Mouse (Mus musculus): Measurements from ENCODE around the gene Hoxd10.
A peak's percentile ranks its signal among the peaks of the same experiment; 100 is the strongest.

Gene Hoxd10

DNA sequence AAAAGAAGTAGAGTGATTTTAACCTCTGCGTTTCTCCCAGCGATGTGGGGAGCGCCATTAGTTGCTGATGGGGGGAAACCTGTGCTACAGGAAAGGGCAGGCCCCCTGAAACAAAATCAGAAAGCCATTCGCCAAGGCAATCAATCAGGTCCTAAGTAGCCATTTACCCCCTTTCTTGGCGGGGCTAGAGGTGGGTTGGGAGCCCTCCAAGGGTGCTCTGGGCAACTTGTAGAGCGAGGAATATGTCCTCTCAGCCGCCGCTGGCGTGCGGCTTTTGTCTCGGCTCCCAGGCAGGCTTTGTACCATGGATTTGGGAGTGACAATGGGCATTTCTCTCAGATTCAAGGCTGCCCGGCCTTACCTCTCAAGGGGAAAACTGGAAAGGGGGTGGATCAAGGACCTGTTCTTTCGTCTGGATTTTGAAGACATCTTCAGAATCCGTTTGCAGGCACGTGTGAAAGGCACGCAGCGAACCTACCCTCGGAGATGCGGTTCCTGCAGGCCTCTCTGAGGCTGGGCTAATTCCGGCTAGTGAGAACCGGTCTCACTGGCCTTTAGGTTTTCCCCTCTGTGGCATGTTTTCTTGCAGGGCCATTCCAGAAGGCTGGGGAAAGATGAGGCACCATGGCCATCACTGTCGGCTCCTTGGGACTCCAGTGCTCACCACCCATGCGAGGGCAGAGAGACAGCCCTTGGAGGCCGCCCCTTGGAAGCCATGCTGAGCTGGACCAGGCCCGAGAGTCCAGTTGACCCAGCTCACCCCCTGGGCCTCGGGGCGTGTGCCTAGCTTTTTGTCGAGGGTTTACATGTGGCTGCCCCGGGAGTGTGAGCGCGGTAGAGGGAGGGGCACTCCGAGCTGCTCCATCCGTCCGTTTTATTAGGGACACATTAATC, 5.0 kb downstream of the Hoxd10 start:
- no peak for DNase-seq

DNA sequence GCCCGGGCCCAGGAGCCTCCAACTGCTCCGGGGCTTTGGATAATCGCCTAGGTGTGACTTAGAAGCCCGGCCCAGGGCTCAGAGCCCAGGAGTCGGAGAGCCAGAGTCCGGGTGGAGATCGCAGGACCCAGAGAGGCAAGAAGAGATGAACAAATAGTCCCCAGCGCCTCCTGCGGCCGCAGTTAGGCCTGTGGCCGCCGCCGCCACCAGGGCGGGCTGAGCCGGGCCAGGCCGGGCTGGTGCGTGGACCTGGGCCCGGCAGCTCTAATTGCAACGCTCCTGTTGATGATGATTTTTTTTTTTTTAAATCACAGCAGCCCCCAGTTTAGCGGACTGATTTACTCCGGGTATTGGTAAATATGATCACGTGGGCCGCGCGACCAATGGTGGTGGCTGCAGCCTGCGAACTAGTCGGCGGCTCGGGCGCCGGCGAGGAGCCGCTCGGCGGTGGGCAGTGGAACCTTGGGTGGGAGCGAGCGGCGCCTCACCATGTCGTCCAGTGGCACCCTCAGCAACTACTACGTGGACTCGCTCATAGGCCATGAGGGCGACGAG, 5.9 kb downstream of the Hoxd10 start, which contains the start of gene Hoxd9:
Gene Hoxd9, plus strand, starts transcription at position 161 of the 555 bp plus-strand sequence.
- no peak for DNase-seq

DNA sequence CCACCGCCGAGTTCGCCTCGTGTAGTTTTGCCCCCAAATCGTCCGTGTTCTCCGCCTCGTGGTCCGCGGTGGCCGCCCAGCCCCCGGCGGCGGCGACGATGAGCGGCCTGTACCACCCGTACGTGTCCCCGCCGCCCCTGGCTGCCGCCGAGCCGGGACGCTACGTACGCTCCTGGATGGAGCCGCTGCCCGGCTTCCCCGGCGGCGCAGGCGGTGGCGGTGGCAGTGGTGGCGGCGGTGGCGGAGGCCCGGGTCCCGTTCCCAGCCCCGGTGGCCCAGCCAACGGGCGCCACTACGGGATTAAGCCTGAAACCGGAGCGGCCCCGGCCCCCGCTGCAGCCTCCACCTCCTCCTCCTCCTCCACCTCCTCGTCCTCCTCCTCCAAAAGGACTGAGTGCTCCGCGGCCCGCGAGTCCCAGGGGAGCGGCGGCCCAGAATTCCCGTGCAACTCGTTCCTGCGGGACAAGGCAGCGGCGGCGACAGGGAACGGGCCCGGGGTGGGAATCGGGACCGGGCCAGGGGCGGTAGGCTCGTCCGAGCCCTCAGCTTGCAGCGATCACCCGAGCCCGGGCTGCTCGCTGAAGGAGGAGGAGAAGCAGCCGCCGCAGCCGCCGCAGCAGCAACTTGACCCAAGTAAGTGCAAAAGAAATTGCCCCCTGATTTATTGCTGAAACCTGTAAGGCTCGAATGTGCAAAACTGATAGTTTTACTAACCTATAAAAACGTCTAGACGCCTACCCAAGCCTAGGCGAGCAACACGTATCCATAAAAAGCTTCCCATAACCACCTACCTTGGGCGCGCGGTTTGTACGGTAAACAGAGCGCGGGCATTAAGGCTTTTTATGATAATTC, 6.7 kb downstream of the Hoxd10 start:
- DNase-seq: no peak

DNA sequence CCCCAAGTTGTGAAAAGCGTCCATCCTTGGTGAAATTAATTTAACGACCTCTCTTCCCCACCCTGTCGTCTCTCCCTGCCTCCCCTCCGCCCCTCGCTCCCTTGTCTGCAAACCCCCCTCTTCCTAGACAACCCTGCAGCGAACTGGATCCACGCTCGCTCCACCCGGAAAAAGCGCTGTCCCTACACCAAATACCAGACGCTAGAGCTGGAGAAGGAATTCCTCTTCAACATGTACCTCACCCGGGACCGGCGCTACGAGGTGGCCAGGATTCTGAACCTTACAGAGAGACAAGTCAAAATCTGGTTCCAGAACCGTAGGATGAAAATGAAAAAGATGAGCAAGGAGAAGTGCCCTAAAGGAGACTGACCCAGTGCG, 7.3 kb downstream of the Hoxd10 start:
- DNase-seq: no peak

DNA sequence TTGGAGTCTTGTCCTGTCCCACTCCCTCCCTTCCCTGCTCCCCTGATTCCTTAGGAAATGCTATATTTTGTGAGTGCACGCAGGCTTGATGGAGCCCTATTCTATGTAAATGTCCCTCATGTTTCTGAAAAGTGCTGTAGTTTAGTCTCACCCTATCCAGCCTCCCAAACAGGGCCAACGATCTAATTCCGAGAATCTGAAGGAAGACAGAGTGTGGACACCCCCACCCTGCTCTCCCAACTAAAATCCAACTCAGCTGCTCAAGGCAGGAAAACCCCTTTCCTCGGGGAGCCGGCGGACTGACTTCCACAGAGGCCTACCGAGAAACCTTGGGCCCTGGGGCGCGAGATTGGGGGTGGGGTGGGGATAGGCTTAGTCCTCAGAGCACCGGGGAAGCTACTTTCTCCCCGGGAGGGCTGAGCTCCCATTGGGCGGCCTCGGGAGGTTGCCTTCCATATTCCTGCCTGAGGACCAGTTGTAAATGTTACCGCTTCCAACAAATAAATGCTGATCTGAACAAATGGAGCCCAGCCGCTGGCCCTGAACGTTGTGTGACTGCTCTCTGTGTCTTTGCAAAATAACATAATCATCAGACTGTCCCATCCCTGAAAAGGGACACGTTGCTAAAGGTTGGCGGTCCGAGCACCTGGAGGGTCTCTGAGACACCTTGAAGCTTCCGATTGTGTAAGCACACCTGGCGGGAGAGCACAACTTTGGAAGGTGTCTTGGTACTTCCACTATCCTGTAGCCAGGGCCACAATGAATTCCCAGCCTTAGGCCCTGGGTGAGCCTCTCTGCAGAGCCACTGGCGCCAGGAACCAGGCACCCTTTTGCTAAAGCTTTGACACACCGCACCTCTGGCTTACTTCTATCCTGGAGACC, 8.2 kb downstream of the Hoxd10 start:
- DNase-seq: no peak

DNA sequence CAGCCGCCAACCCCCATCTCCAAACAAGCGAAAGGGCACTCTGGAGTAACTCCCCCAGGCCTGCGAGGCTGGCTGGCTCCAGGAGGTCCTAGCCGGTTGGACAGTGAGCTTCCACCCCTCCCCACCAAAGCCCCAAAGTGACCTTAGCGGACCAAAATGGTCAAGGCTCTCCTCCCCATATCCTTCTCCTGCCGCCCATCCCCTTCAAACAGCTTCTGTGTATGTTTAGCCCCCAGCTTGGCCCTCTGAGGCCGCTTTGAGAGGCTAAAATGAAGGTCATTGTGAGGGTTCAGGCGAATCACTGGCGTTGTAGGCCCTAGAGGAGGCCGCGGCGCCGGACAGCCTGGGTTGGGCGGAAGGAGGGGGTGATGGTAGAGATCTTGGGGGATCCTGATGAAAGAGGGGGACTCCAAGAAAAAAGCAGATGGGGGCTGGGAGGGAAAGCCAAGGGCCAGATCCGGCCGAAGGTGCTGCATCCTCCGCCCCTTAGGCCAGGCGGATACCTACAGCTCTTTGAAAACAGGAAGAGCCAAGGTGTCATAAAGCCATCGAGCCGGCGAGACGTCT, 8.9 kb downstream of the Hoxd10 start:
- no peak for DNase-seq

DNA sequence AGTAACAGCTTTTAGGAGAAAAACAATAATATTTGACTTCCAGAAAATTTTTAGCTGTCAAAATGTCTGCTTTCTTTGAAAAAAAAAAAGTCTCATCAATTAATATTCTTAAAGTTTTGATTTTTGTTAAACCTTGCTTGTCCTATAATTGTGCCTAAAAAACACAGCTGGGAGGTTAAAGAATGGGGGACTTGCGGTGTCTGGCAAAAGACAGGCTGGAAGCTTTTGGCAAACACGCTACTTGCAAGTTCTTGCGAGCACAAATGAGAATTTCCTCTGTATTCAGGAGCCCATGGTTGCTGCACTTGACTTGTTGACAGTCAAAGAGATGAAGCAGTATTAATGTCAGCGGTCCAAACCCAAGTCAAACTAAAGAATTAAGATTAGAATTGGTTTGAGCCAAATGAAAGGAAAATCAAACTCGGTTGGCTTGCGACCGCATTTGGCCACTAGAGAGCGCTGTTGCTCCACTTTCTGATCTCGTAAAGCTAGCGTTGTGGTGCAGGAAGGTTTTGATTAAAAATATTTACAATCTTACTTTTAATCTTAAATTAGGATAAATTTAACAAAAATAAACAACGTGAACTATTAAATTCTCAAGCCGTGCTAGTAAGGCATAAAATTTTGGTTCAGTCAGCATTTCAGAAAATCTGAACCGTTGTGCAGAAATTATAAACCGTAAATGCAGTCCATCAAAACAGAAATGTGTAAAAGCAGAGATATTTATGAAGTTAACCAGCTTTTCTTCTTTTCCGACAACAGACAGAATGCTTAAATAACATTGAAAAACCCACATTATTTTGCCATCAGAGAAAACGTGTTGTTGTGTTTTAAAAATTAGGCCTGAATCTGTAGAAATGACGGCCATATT, 10.5 kb downstream of the Hoxd10 start:
- DNase-seq: peak; percentile 67

DNA sequence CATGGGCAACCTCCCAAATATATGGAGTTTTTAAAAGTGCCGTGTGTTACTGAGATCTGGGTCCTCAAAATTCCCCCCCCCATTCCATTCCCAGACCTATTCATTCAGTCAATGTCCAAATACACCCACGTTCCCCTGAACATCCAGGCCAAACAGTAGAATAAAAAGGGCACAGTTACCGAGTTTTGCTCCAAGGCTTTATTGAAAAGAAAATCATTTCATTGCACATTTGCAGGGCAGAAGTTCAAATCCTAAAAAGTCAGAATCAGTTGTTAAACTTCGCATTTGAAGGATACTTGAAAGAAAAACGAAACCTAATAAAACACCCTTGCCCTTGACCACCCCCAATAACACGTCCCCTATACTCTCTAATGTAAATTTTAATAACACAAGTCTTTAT, 11.1 kb downstream of the Hoxd10 start:
- no peak for DNase-seq

DNA sequence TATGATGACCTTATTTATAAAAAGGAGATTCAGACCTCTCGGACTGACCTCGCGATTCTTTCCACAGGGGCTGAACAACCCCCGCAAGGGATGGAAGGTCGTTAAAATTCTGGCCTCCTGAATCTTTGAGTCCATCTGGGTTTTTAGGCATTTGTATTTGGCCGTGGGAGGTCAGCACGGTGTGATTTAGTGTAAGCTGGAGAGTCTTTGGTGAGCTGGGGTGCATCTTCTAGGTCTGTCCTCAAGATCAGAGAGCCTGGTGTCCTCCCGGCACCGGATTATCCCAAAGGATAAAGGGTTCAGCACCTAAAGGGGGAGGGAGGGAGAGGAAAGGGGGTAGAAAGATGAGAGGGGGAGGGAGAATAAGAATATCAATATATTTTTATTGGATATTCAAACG, 11.6 kb downstream of the Hoxd10 start:
- DNase-seq: no peak

DNA sequence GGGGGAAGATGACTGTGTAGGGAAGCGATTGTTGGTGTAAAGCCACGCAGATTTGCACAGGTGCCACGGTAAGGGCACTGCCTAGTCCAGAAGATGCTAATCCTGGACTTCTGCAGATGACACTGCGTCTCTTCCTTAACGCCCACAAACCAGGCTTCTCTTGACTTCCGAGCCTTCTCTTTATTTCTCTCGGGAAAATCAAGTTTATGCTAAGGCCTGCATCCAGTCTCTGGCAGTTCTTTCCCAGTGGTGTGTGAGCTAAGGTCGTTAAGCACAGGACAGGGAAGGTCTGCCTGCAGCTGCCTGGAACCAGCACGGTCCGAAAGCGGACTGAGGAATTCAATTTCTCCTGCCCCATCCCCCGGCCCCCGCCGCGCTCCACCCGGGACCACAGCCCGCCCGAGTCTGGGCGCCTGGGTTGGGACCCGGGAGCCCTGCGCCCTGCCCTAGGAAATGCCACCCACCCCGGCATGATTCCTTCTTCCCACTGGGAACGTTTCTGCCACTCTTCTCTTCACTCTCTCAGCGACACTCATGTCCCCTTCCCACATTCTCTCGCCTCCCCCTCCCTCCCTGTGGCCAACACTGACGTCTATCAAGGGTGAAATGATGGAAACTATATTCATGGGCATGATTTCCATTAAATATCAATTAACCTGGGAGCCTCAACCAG, 12.1 kb downstream of the Hoxd10 start:
- DNase-seq: no peak

DNA sequence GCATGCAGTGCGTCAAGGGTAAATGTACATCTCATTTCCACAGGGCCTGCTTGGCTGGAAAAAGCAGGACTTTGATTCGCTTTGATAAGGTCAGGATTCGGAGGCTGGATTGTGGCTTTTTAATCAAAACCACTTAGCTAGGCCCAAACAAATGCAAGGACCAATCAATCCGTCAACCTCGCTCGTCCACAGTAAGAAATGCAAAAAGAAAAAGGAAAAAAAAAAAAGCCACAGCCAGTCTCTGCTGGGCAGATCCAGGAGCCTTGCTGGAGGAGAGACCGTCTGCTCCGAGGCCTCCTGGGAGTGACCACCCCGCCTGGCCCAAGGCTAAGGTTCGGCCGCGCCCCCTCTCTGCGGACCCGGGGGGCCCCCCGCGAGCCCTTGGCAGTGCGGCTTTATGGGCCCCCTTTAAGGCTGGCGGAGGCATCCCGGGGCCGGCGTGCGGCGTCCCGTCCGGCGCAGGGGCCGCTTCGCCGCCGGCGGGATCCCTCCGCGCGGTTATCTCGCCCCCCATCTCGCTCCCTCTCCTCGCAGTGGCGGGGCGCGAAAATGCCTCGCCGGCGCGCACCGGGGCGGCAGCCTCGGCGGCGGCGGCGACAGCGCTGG, 12.8 kb downstream of the Hoxd10 start, which contains the start of gene Hoxd8:
Gene Hoxd8, plus strand, starts transcription at position 223 of the 606 bp plus-strand sequence.
- no peak for DNase-seq

DNA sequence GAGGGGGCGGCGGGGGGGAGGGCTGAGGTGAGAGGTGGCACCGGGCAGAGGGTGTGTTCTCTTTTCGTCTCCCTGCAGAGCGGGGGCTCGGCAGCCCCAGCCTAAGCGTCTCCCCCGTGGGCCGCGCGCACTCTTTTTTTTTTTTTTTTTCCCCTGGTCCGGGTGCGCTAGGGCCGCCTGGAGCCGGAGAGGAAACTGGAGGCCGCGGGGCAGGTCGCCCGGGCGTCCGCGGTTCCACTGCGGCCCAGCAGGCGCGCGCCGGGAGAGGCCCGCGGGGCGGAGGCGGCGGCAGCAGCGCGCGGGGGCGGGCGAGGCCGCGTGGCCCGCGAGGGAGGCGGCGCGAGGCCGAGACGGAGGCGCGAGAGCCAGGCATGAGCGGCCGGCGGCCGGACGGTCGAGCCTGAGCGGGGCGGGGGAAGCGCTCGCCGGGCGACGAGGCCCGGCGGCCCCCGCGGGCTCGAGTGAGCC, 13.3 kb downstream of the Hoxd10 start:
- no peak for DNase-seq

DNA sequence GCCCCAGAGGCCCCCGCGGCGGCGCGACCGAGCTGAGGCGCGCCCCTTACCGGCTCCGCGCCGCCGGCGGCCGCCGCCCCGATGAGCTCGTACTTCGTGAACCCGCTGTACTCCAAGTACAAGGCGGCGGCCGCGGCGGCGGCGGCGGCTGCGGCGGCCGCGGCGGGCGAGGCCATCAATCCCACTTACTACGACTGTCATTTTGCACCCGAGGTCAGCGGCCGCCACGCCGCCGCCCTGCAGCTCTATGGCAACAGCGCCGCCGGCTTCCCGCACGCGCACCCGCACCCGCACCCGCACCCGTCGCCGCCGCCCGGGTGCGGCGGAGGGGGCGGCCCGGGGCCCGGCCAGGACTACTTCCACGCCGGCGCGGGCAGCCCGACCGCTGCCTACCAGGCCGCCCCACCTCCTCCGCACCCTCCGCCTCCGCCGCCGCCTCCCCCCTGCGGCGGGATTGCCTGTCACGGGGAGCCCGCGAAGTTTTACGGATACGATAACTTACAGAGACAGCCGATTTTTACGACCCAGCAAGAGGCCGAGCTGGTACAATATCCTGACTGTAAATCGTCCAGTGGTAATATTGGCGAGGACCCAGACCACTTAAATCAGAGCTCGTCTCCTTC, 13.9 kb downstream of the Hoxd10 start:
- DNase-seq: no peak

DNA sequence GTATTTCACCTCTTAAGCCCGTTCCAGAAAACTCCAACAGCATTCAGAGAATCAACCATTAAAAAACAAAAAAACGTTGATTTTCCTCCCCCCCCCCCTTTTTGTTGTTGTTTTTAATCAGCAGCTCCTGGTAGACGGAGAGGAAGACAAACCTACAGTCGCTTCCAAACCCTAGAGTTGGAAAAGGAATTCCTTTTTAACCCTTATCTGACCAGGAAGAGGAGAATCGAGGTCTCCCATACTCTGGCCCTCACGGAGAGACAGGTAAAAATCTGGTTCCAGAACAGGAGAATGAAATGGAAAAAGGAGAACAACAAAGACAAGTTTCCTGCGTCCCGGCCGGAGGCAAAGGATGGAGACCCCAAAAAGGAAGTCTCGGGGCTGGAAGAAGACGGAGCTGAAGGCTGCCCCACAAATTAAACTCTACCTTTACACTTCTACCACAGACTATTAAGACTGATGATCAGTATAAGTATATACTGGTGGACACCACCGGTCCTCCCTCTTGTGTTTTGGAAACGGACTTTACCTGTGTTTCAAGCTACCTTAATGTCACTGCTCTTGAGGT, 14.8 kb downstream of the Hoxd10 start:
- DNase-seq: no peak

DNA sequence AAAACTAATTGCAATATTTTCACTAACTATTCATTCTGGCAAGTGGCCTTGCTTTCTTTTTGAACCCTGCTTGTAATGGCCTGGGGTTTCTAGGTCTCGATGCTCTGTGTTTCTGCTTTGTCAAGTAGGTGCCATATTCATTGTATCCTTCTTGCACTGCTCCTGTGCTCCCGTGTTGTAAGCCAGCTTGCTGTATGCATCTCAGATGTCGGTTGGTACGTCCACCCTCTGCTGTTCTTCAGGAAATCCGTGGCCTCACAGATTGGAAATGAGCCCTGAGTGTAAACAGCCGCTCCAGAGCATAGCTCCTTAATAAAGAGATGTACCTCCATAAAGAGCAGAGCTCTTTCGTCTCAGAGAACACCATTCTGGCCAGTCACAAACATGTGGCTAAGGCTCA, 15.9 kb downstream of the Hoxd10 start:
- DNase-seq: no peak

DNA sequence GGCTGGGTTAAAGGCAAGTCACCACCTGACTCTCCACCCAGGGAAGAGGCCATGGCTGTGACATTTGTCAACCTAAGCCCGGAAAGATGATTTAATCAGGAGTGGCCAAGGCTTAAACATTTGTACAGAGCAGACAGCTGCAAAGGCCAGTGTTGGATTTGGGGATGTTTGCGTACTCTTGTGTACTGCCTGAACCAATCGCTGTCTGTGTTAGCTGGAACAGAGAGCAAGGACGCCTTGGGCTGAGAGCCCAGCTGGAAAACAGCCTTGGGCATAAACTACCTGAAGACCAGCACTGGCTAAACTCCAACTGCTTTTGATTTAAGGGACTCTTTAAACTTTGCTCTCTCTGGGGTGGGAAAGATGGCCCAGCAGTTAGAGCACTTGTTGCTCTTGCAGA, 17.0 kb downstream of the Hoxd10 start:
- DNase-seq: no peak

DNA sequence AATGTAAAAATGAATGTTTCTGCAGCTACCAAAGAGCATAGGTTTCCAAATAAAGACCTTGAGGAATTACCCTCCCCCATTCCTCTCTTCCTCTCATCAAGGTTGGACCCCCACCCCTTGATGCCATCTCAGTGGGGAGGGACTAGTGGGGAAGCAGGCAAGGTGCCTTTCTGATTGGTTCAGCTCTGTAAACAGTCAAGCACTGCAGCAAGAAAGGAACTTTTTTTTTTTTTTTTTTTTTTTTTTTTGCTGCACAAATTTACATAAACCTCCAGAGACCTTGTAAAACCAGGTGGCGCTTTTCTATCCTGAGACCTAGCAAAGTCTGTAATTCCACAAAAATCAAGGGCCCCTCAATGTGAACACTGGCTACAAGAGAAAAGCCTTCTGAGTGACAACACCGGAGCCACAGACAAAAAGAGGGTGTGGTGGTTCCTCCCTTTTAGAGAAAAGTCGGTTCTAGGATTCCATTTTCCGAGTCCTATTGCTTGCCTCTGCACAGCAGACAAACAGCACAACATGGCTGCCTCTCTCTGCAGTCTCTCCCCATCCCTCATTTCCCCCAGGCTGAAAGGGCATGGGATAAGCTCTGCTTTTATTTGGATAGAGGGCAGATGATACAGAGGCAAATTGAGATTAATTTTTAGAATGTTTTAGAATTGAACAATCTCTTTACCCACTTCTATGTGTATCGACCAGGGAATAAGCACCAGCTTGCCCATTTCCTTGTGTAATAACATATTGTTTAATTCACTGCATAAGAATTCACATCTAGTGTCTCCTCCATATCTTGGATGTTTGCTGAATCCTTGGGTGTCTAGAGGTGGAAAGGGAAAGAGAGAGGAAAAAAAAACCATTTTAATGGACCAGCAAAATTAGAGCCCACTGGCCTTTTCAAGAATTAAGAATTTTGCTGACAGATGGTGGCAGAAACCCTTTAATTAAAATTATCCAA, 18.0 kb downstream of the Hoxd10 start:
- no peak for DNase-seq

Data from right cerebral cortex, postnatal 25 days (tissue).